Mouse (Mus musculus): ENCODE results near the gene Wipi1.

DNA sequence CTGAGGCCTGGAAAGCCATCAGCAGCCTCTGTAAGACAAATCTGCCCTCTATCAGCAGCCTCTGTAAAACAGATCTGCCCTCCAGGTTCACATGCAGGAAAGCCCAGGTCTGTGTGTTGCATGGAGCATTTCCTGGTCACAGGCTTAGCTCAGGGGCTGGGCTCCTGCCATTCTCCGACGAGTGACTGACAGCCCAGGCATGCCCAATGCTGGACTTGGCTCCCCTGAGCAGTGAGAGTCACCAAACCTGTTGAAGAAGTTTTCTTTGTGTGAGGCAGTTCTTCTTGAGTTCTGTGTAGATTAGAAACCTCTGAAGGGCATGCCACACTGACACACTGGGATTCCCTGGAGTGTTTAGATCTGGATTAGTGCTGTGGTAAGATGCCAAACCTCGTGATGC, 57.3 kb downstream of the Wipi1 start:
- no peak for TF ChIP-seq POLR2A (IDR thresholded peaks at IDR 0.05; ENCODE audit: low read depth, low read length)
- no peak for TF ChIP-seq CTCF (IDR thresholded peaks at IDR 0.05; ENCODE audit: extremely low read depth, insufficient read depth, insufficient read length, insufficient replicate concordance)
